Mouse (Mus musculus) kidney, postnatal 0 days (tissue): ENCODE data around the gene Ppp3ca. TPM values are rescaled to one million over a fixed set of nuclear protein-coding genes. Genes with fewer than 3 reads are reported as not detected.

Experiments used
- ATAC-seq: fragments of 200-750 bp; cut with Nextera tagmentation; replicated peaks from 2 replicates; pipeline ENCODE4 v1.8.0; 2017; ENCODE audit warnings: low read depth, moderate number of reproducible peaks, moderate TSS enrichment, moderate library complexity; ENCODE audit not compliant: low FRiP score
- DNase-seq: peaks from one replicate; pipeline ENCODE4 v3.0.0-alpha.2; 2016; ENCODE audit warnings: low spot score
- H3K27ac ChIP-seq: fragments of 300-500 bp; sonication (generic); 2 replicates; pipeline ENCODE4 v1.5.1; 2014; ENCODE audit warnings: mild to moderate bottlenecking
- H3K27me3 ChIP-seq: fragments of 300-500 bp; sonication (generic); 2 replicates; pipeline ENCODE4 v1.6.1; 2014; ENCODE audit warnings: low read length, mixed read lengths; ENCODE audit not compliant: insufficient read depth
- H3K36me3 ChIP-seq: fragments of 300-500 bp; sonication (generic); 2 replicates; pipeline ENCODE4 v1.6.1; 2014; ENCODE audit warnings: low read length, mixed read lengths; ENCODE audit not compliant: insufficient read depth
- H3K4me1 ChIP-seq: fragments of 300-500 bp; sonication (generic); replicated peaks from 2 replicates; pipeline ENCODE4 v1.6.1; 2014; ENCODE audit warnings: antibody characterized with exemption, low read length, mixed read lengths; ENCODE audit not compliant: insufficient read depth
- H3K4me2 ChIP-seq: fragments of 300-500 bp; sonication (generic); 2 replicates; pipeline ENCODE4 v1.6.1; 2014; ENCODE audit warnings: mild to moderate bottlenecking, low read length, moderate library complexity, mixed read lengths
- H3K4me3 ChIP-seq: fragments of 300-500 bp; sonication (generic); replicated peaks from 2 replicates; pipeline ENCODE4 v1.5.1; 2014; ENCODE audit warnings: low read depth, low read length
- H3K9ac ChIP-seq: fragments of 300-500 bp; sonication (generic); 2 replicates; pipeline ENCODE4 v1.6.1; 2014; ENCODE audit warnings: low read depth, low read length
- H3K9me3 ChIP-seq: fragments of 300-500 bp; sonication (generic); replicated peaks from 2 replicates; pipeline ENCODE4 v1.6.1; 2016; ENCODE audit warnings: low read length, inconsistent platforms, mixed read lengths
- CTCF ChIP-seq: IDR thresholded peaks from 2 replicates; pipeline ENCODE4 v1.5.1; 2016; ENCODE audit warnings: antibody characterized with exemption, low read depth, mild to moderate bottlenecking, moderate library complexity
- WGBS: fragments of 180-500 bp; shearing (Covaris S2); extraction: QIAGEN DNeasy Blood & Tissue Kit; methylation state at CpG from one replicate; pipeline ENCODE4 v1.1.7; 2014; 5-methylcytosine and 5-hydroxymethylcytosine counted together
- polyA plus RNA-seq: library from polyadenylated mRNA; unstranded; fragments of >200 nt; fragmentation: Nextera tagmentation; extraction: Ambion mirVana; gene quantifications from 2 replicates; pipeline ENCODE4 v1.2.1, GENCODE M21; 2015

Gene Ppp3ca
- polyA plus RNA-seq, 1 experiment from 2014 or later = 66.1 TPM

- Histone ChIP-seq H3K27ac (no peak overlapping the region), H3K4me3 (no peak overlapping the region), H3K27me3 (no peaks in the 10 kb centered on the region), H3K9ac (no peak overlapping the region), H3K36me3 (no peaks in the 10 kb centered on the region), H3K4me1 (no peaks in the 10 kb centered on the region), H3K4me2 (no peak overlapping the region), H3K9me3 (no peaks in the 10 kb centered on the region)
- TF ChIP-seq CTCF = no peak
- DNase-seq (no peak), ATAC-seq (no peak)
These were observed 112.1 kb downstream of the Ppp3ca start for GRCm38 (mm10) chr3:136782058-136782457.

DNA sequence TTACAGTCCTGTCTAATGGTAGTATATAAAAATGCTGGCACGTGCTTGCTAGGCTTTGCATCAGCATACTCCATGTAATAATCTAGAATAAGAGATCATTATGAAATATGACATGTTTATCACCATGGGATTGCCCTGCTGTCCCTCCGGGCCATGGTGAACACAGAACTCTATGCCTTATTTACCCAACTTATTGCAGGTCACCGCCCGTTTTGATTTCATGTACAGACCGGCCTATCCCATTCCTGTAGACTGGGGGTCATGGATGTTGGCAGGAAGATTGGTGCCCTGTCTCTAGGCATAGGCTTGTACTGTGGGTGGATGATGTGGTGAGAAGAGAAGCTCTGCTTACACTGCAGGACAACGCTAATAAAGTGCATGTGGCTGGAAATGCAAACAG, 115.8 kb downstream of the Ppp3ca start:
- Histone ChIP-seq H3K4me1 (0 out of 2 replicates have a peak, but pooled peaks cover 5% of the 10 kb centered on the region), H3K27ac (no peak overlapping the region), H3K27me3 (no peaks in the 10 kb centered on the region), H3K4me3 (no peak overlapping the region), H3K9me3 (no peaks in the 10 kb centered on the region), H3K9ac (no peak overlapping the region), H3K4me2 (no peak overlapping the region), H3K36me3 (no peaks in the 10 kb centered on the region)
- no peak for TF ChIP-seq CTCF
- no peak for DNase-seq
- 85% methylated on average over 6 of the region's 6 CpGs for WGBS
- no peak for ATAC-seq

GRCm38 (mm10) chr3:136790261-136790871, 120.4 kb downstream of the Ppp3ca start:
- Histone ChIP-seq H3K27me3 (no peaks in the 10 kb centered on the region), H3K4me2 (no peak overlapping the region), H3K36me3 (no peaks in the 10 kb centered on the region), H3K27ac (no peak overlapping the region), H3K4me3 (no peak overlapping the region), H3K9me3 (no peaks in the 10 kb centered on the region), H3K4me1 (0 out of 2 replicates have a peak, but pooled peaks cover 5% of the 10 kb centered on the region), H3K9ac (no peak overlapping the region)
- ATAC-seq (0 out of 2 replicates have a peak, but pooled peaks have one; percentile 46), DNase-seq (peak; percentile 58)
- WGBS = 28% methylated on average over 4 of the region's 4 CpGs
- TF ChIP-seq CTCF = no peak

DNA sequence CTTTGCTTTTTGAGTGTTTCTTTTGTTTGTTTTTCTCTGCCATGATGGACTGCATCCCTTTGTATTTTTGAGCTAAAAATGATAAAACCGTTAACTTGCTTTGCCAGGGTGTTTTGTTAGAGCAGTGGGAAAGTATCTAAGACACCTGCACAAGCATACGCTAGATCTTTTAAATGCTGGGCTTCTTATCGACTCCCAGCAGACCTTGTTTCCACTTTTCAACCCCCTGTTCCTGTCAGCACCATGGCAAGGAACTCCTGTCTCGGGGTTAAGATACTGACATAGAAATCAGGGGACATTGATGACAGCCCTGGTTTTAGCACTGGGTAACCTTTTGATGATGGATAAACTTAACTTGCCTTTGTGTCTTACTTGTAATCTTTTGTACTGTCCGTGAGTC, 121.5 kb downstream of the Ppp3ca start:
- WGBS = 78% methylated on average over 5 of the region's 5 CpGs
- DNase-seq (no peak), ATAC-seq (no peak)
- no peaks in the 10 kb centered on the region for H3K27me3 ChIP-seq
- H3K4me1 ChIP-seq = 0 out of 2 replicates have a peak, but pooled peaks cover 5% of the 10 kb centered on the region
- no peak overlapping the region for H3K4me3 ChIP-seq
- no peak overlapping the region for H3K9ac ChIP-seq
- TF ChIP-seq CTCF = no peak
- no peak overlapping the region for H3K27ac ChIP-seq
- H3K4me2 ChIP-seq = no peak overlapping the region
- H3K9me3 ChIP-seq = no peaks in the 10 kb centered on the region
- H3K36me3 ChIP-seq = no peaks in the 10 kb centered on the region

- no peak overlapping the region for H3K9ac ChIP-seq
- no peak for ATAC-seq
- H3K27ac ChIP-seq = no peak overlapping the region
- TF ChIP-seq CTCF = 0 out of 2 replicates have a peak, but pooled peaks have one; percentile 7
- DNase-seq = no peak
- whole genome bisulfite sequencing = 96% methylated on average over 2 of the region's 2 CpGs
- no peak overlapping the region for H3K4me2 ChIP-seq
- H3K4me1 ChIP-seq = 0 out of 2 replicates have a peak, but pooled peaks cover 5% of the 10 kb centered on the region
- H3K27me3 ChIP-seq = no peaks in the 10 kb centered on the region
- no peaks in the 10 kb centered on the region for H3K36me3 ChIP-seq
- H3K4me3 ChIP-seq = no peak overlapping the region
- no peaks in the 10 kb centered on the region for H3K9me3 ChIP-seq
These were observed 122.0 kb downstream of the Ppp3ca start for GRCm38 (mm10) chr3:136791946-136792345.

DNA sequence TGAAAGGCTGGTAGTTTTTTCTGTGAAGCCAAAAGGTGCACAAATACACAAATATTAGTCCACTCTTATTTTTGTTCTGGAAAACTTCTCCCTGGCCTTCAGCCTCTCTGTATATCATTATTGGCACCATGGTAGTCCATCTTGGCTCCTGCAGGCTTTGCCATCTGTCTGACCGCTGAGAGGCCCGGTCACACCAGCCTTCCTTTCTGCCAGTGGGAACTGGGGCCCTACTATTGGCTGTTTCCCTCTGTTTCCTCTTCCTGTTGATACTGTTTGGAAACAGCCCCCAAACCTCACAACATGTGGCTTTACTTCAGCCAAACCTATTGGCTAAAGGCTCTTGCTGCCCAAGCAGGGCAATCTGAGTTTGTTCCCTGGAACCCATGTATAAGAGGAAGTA, 123.5 kb downstream of the Ppp3ca start:
- DNase-seq (no peak), ATAC-seq (no peak)
- no peak overlapping the region for H3K4me2 ChIP-seq
- H3K9me3 ChIP-seq = no peaks in the 10 kb centered on the region
- H3K4me1 ChIP-seq = 0 out of 2 replicates have a peak, but pooled peaks cover 5% of the 10 kb centered on the region
- no peaks in the 10 kb centered on the region for H3K27me3 ChIP-seq
- TF ChIP-seq CTCF = no peak
- 93% methylated on average over 2 of the region's 2 CpGs for WGBS
- H3K27ac ChIP-seq = no peak overlapping the region
- H3K9ac ChIP-seq = no peak overlapping the region
- H3K4me3 ChIP-seq = no peak overlapping the region
- H3K36me3 ChIP-seq = 0 out of 2 replicates have a peak, but pooled peaks cover 5% of the 10 kb centered on the region
